Mouse (Mus musculus): Measurements from ENCODE around the gene Tmem229b. TPM values are rescaled to one million over a fixed set of nuclear protein-coding genes. Genes with fewer than 3 reads are reported as not detected.

Tmem229b gene
- polyA plus RNA-seq, 1 experiment from 2014 or later: 3.3 TPM

DNA sequence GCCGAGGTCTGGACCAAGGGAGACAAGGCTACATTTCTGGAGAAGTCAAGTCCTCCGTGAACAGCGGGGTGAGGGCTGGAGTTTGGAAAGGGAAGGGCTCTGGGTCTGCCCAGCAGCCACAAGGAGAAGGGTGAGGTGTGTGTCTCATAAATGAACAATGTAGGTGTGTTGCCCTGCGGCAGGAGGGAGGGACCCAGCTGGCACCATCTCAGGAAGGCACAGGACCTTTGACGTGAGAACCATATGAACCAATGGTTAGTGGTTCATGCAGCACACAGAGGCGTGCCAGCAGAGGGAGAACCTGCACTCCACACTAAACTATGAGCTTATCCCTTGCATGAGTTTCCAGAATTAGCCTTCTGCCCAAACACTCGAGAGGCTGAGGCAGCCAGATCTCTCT, 39.8 kb upstream of the Tmem229b start:
- no peak for DNase-seq (ENCODE audit: low spot score)
- Histone ChIP-seq H3K4me2 (ENCODE audit: low read length) (no peak overlapping the region), H3K27me3 (ENCODE audit: insufficient read depth, low read length) (no peaks in the 10 kb centered on the region), H3K36me3 (ENCODE audit: insufficient read depth, low read length) (no peaks in the 10 kb centered on the region), H3K9me3 (replicated peaks; ENCODE audit: low read length) (no peaks in the 10 kb centered on the region), H3K4me3 (replicated peaks; ENCODE audit: low read depth, low read length) (no peak overlapping the region), H3K4me1 (replicated peaks; ENCODE audit: insufficient read depth, low read length) (no peaks in the 10 kb centered on the region), H3K27ac (no peak overlapping the region), H3K9ac (ENCODE audit: low read depth, low read length) (no peak overlapping the region)
- 92% methylated on average over 7 of the region's 7 CpGs for WGBS
- ATAC-seq (replicated peaks; ENCODE audit: low FRiP score, low read depth): no peak
- TF ChIP-seq CTCF (IDR thresholded peaks at IDR 0.05; ENCODE audit: low read depth): no peak

- DNase-seq (ENCODE audit: low spot score) (peak; percentile 31), ATAC-seq (replicated peaks; ENCODE audit: low FRiP score, low read depth) (no peak)
- H3K36me3 ChIP-seq (ENCODE audit: insufficient read depth, low read length): no peaks in the 10 kb centered on the region; the same call in 1 of the 2 replicates
- H3K4me2 ChIP-seq (ENCODE audit: low read length): no peak overlapping the region
- H3K27me3 ChIP-seq (ENCODE audit: insufficient read depth, low read length): no peaks in the 10 kb centered on the region
- H3K9ac ChIP-seq (ENCODE audit: low read depth, low read length): no peak overlapping the region
- no peak overlapping the region for H3K27ac ChIP-seq
- TF ChIP-seq CTCF (IDR thresholded peaks at IDR 0.05; ENCODE audit: low read depth): no peak
- WGBS: 65% methylated on average over 6 of the region's 6 CpGs
- H3K4me3 ChIP-seq (replicated peaks; ENCODE audit: low read depth, low read length): no peak overlapping the region
- H3K9me3 ChIP-seq (replicated peaks; ENCODE audit: low read length): no peaks in the 10 kb centered on the region
- no peaks in the 10 kb centered on the region for H3K4me1 ChIP-seq (replicated peaks; ENCODE audit: insufficient read depth, low read length)
These were observed 38.7 kb upstream of the Tmem229b start for GRCm38 (mm10) chr12:79046171-79046570.

DNA sequence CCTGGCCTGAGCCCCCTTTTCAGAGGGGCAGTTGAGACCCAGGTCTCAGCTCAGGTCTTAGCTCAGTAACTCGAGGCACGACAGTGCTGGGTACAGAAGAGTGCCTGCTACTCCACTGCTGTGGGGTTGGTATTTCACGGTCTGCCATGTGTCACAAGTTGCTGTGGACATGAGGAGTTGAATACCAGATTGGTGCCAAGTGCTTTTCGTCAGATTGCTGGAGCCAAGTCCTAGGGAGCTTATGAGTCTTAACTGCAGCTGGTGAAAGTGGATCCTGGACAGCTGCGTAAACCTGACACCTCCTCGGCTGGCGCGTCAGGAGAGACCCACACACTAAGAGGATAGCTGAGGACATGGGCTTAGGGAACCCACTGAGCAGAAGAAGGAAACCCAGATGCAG, 37.2 kb upstream of the Tmem229b start:
- Histone ChIP-seq H3K4me2 (ENCODE audit: low read length) (no peak overlapping the region), H3K4me1 (replicated peaks; ENCODE audit: insufficient read depth, low read length) (no peaks in the 10 kb centered on the region), H3K4me3 (replicated peaks; ENCODE audit: low read depth, low read length) (no peak overlapping the region), H3K27ac (no peak overlapping the region), H3K27me3 (ENCODE audit: insufficient read depth, low read length) (no peaks in the 10 kb centered on the region), H3K9me3 (replicated peaks; ENCODE audit: low read length) (no peaks in the 10 kb centered on the region), H3K9ac (ENCODE audit: low read depth, low read length) (no peak overlapping the region), H3K36me3 (ENCODE audit: insufficient read depth, low read length) (no peaks in the 10 kb centered on the region; the same call in 1 of the 2 replicates)
- WGBS: 51% methylated on average over 8 of the region's 8 CpGs
- DNase-seq (ENCODE audit: low spot score): peak; percentile 32
- no peak for TF ChIP-seq CTCF (IDR thresholded peaks at IDR 0.05; ENCODE audit: low read depth)
- no peak; the same call in 1 of the 2 replicates for ATAC-seq (replicated peaks; ENCODE audit: low FRiP score, low read depth)

- no peaks in the 10 kb centered on the region for H3K27me3 ChIP-seq (ENCODE audit: insufficient read depth, low read length)
- H3K4me1 ChIP-seq (replicated peaks; ENCODE audit: insufficient read depth, low read length): no peaks in the 10 kb centered on the region
- DNase-seq (ENCODE audit: low spot score) (no peak), ATAC-seq (replicated peaks; ENCODE audit: low FRiP score, low read depth) (no peak)
- H3K9ac ChIP-seq (ENCODE audit: low read depth, low read length): no peak overlapping the region
- no peak for TF ChIP-seq CTCF (IDR thresholded peaks at IDR 0.05; ENCODE audit: low read depth)
- no peak overlapping the region for H3K4me2 ChIP-seq (ENCODE audit: low read length)
- H3K36me3 ChIP-seq (ENCODE audit: insufficient read depth, low read length): no peaks in the 10 kb centered on the region; the same call in 1 of the 2 replicates
- H3K9me3 ChIP-seq (replicated peaks; ENCODE audit: low read length): no peaks in the 10 kb centered on the region
- H3K27ac ChIP-seq: no peak overlapping the region
- H3K4me3 ChIP-seq (replicated peaks; ENCODE audit: low read depth, low read length): no peak overlapping the region
These were observed 34.0 kb upstream of the Tmem229b start for GRCm38 (mm10) chr12:79041436-79041835.

- Histone ChIP-seq H3K27me3 (ENCODE audit: insufficient read depth, low read length) (no peaks in the 10 kb centered on the region), H3K4me1 (replicated peaks; ENCODE audit: insufficient read depth, low read length) (no peaks in the 10 kb centered on the region), H3K4me2 (ENCODE audit: low read length) (no peak overlapping the region), H3K36me3 (ENCODE audit: insufficient read depth, low read length) (no peaks in the 10 kb centered on the region; the same call in 1 of the 2 replicates), H3K27ac (no peak overlapping the region), H3K9ac (ENCODE audit: low read depth, low read length) (no peak overlapping the region), H3K4me3 (replicated peaks; ENCODE audit: low read depth, low read length) (no peak overlapping the region), H3K9me3 (replicated peaks; ENCODE audit: low read length) (no peaks in the 10 kb centered on the region)
- DNase-seq (ENCODE audit: low spot score) (no peak), ATAC-seq (replicated peaks; ENCODE audit: low FRiP score, low read depth) (no peak)
- WGBS: 87% methylated on average over 11 of the region's 11 CpGs
- no peak for TF ChIP-seq CTCF (IDR thresholded peaks at IDR 0.05; ENCODE audit: low read depth)
These were observed 32.9 kb upstream of the Tmem229b start for GRCm38 (mm10) chr12:79040201-79040827.

- H3K27me3 ChIP-seq (ENCODE audit: insufficient read depth, low read length): no peaks in the 10 kb centered on the region
- ATAC-seq (replicated peaks; ENCODE audit: low FRiP score, low read depth): no peak
- H3K4me1 ChIP-seq (replicated peaks; ENCODE audit: insufficient read depth, low read length): no peaks in the 10 kb centered on the region
- no peak overlapping the region for H3K4me2 ChIP-seq (ENCODE audit: low read length)
- no peak for TF ChIP-seq CTCF (IDR thresholded peaks at IDR 0.05; ENCODE audit: low read depth)
- no peaks in the 10 kb centered on the region for H3K9me3 ChIP-seq (replicated peaks; ENCODE audit: low read length)
- no peak overlapping the region for H3K27ac ChIP-seq
- H3K36me3 ChIP-seq (ENCODE audit: insufficient read depth, low read length): no peaks in the 10 kb centered on the region; the same call in 1 of the 2 replicates
- H3K4me3 ChIP-seq (replicated peaks; ENCODE audit: low read depth, low read length): no peak overlapping the region
- H3K9ac ChIP-seq (ENCODE audit: low read depth, low read length): no peak overlapping the region
- no peak for DNase-seq (ENCODE audit: low spot score)
- 72% methylated on average over 8 of the region's 8 CpGs for WGBS
These were observed 32.3 kb upstream of the Tmem229b start for GRCm38 (mm10) chr12:79039708-79040107.

DNA sequence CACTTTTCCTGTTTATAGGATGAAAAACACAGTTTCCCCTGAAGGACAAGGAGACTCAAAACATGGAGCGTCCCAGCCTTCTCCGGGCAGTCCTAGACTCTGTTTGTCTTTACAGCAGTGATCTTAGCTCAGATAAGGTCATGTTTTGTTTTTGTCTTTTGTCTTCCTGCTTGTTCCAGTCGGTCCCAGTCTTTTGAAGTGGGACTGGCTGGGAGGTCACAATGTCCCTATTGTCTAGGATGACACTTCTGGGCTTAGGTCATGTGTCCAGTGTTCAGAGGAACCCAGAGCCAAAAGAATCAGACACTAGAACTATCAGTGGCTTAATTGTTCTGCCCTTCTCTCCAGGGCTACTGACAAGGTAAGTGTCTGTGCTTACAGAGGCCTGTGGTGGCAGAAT, 27.9 kb upstream of the Tmem229b start:
- no peak for TF ChIP-seq CTCF (IDR thresholded peaks at IDR 0.05; ENCODE audit: low read depth)
- no peak for ATAC-seq (replicated peaks; ENCODE audit: low FRiP score, low read depth)

More for the DNA sequence above, 27.9 kb upstream of the Tmem229b start:
- no peak for DNase-seq (ENCODE audit: low spot score)
- Histone ChIP-seq H3K9ac (ENCODE audit: low read depth, low read length) (no peak overlapping the region), H3K4me3 (replicated peaks; ENCODE audit: low read depth, low read length) (no peak overlapping the region), H3K4me2 (ENCODE audit: low read length) (no peak overlapping the region), H3K27ac (no peak overlapping the region), H3K9me3 (replicated peaks; ENCODE audit: low read length) (no peaks in the 10 kb centered on the region), H3K27me3 (ENCODE audit: insufficient read depth, low read length) (no peaks in the 10 kb centered on the region), H3K36me3 (ENCODE audit: insufficient read depth, low read length) (no peaks in the 10 kb centered on the region), H3K4me1 (replicated peaks; ENCODE audit: insufficient read depth, low read length) (no peaks in the 10 kb centered on the region)
- WGBS: 25% methylated on average over 3 of the region's 3 CpGs

All from kidney, postnatal 0 days (tissue).